Mouse (Mus musculus): Measurements from ENCODE around the gene F5. TPM values are rescaled to one million over a fixed set of nuclear protein-coding genes. Genes with fewer than 3 reads are reported as not detected.
A peak's percentile ranks its signal among the peaks of the same experiment; 100 is the strongest.

The F5 gene
- polyA plus RNA-seq, 1 experiment from 2014 or later: 0.32 TPM

DNA sequence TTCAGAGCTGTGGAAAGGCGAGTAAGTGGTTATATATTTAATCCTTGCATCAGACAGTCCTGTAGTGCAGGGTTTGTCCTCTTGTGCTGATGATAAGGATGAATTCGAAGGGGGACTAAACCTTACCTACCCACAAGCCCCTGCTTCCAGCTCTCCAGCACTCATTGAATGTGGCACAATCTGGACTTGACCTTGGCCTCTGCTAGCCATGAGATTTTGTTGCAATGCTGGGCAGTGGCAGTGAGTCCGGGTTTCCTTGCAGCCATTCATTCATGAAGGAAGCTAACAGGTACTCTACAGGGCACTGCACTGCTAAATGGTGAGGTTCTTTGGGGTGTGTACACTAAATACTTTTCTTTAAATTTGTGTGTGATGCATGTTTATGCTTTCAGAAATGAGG lies 103.2 kb downstream of the F5 start:
- no peaks in the 10 kb centered on the region for H3K27me3 ChIP-seq (replicated peaks; ENCODE audit: control insufficient read depth, insufficient read depth, low read length)
- peaks cover 7% of the 10 kb centered on the region for H3K4me1 ChIP-seq (ENCODE audit: control insufficient read depth, insufficient read depth, low read length)
- WGBS: 78% methylated on average over 3 of the region's 3 CpGs
- H3K9me3 ChIP-seq (ENCODE audit: control insufficient read depth, low read length): no peaks in the 10 kb centered on the region
- no peak for ATAC-seq
- no peak overlapping the region for H3K4me2 ChIP-seq (ENCODE audit: low read depth, low read length)
- H3K27ac ChIP-seq (ENCODE audit: low read length): no peak overlapping the region
- peaks cover 3% of the 10 kb centered on the region for H3K36me3 ChIP-seq (ENCODE audit: control insufficient read depth, insufficient read depth, low read length)
- no peak overlapping the region for H3K4me3 ChIP-seq (ENCODE audit: low read length)
- H3K9ac ChIP-seq (ENCODE audit: low read depth, low read length): no peak overlapping the region

GRCm38 (mm10) chr1:164260171-164261028 lies 108.8 kb downstream of the F5 start:
- Histone ChIP-seq H3K4me3 (ENCODE audit: low read length) (no peak overlapping the region), H3K9me3 (ENCODE audit: control insufficient read depth, low read length) (no peaks in the 10 kb centered on the region), H3K4me2 (ENCODE audit: low read depth, low read length) (peak overlapping the region; percentile 1; the same call in 1 of the 2 replicates), H3K9ac (ENCODE audit: low read depth, low read length) (no peak overlapping the region), H3K27ac (ENCODE audit: low read length) (peak overlapping the region; percentile 34), H3K27me3 (replicated peaks; ENCODE audit: control insufficient read depth, insufficient read depth, low read length) (no peaks in the 10 kb centered on the region), H3K4me1 (ENCODE audit: control insufficient read depth, insufficient read depth, low read length) (no peaks in the 10 kb centered on the region), H3K36me3 (ENCODE audit: control insufficient read depth, insufficient read depth, low read length) (peaks cover 9% of the 10 kb centered on the region)
- WGBS: 65% methylated on average over 16 of the region's 16 CpGs
- peak; percentile 84 for ATAC-seq

GRCm38 (mm10) chr1:164261553-164261952 lies 109.9 kb downstream of the F5 start:
- H3K9me3 ChIP-seq (ENCODE audit: control insufficient read depth, low read length): no peaks in the 10 kb centered on the region
- no peak overlapping the region for H3K4me2 ChIP-seq (ENCODE audit: low read depth, low read length)
- no peaks in the 10 kb centered on the region for H3K27me3 ChIP-seq (replicated peaks; ENCODE audit: control insufficient read depth, insufficient read depth, low read length)
- no peak overlapping the region for H3K9ac ChIP-seq (ENCODE audit: low read depth, low read length)
- 93% methylated on average over 7 of the region's 7 CpGs for WGBS
- H3K27ac ChIP-seq (ENCODE audit: low read length): no peak overlapping the region
- peaks cover 9% of the 10 kb centered on the region for H3K36me3 ChIP-seq (ENCODE audit: control insufficient read depth, insufficient read depth, low read length)
- no peak for ATAC-seq
- no peaks in the 10 kb centered on the region for H3K4me1 ChIP-seq (ENCODE audit: control insufficient read depth, insufficient read depth, low read length)
- no peak overlapping the region for H3K4me3 ChIP-seq (ENCODE audit: low read length)

Other genes starting within 250 kb of the F5 start
- gene Scyl3, start 222.7 kb upstream of the F5 start, polyA plus RNA-seq (2015; fragmentation: Nextera tagmentation; extraction: Ambion mirVana): 12.9 and 14.2 TPM in 2 replicates
- gene BC055324, start 157.0 kb upstream of the F5 start, polyA plus RNA-seq (2015; fragmentation: Nextera tagmentation; extraction: Ambion mirVana): 12.6 and 13.9 TPM in 2 replicates
- gene Mettl18, start 156.9 kb upstream of the F5 start, polyA plus RNA-seq (2015; fragmentation: Nextera tagmentation; extraction: Ambion mirVana): 8.5 and 9.1 TPM in 2 replicates
- gene Sele, start 103.6 kb upstream of the F5 start, polyA plus RNA-seq (2015; fragmentation: Nextera tagmentation; extraction: Ambion mirVana): 0.05 and 0.06 TPM in 2 replicates
- gene Sell, start 89.9 kb upstream of the F5 start, polyA plus RNA-seq (2015; fragmentation: Nextera tagmentation; extraction: Ambion mirVana): 0.93 and 1.2 TPM in 2 replicates
- 0.10 and 0.13 TPM in 2 replicates for gene Selp, start 36.6 kb upstream of the F5 start, polyA plus RNA-seq (2015; fragmentation: Nextera tagmentation; extraction: Ambion mirVana)
- gene Slc19a2, start 97.2 kb downstream of the F5 start, polyA plus RNA-seq (2015; fragmentation: Nextera tagmentation; extraction: Ambion mirVana): 10.9 and 11.3 TPM in 2 replicates
- gene Ccdc181, start 123.7 kb downstream of the F5 start, polyA plus RNA-seq (2015; fragmentation: Nextera tagmentation; extraction: Ambion mirVana): 8.1 and 8.6 TPM in 2 replicates
- gene Nme7, start 152.3 kb downstream of the F5 start, polyA plus RNA-seq (2015; fragmentation: Nextera tagmentation; extraction: Ambion mirVana): 30.8 and 31.8 TPM in 2 replicates
- 24.9 and 26.8 TPM in 2 replicates for gene Blzf1, start 155.7 kb downstream of the F5 start, polyA plus RNA-seq (2015; fragmentation: Nextera tagmentation; extraction: Ambion mirVana)